Mouse (Mus musculus) megakaryocyte, embryonic 14.5 days (primary cell): Measurements from ENCODE around the gene Rbms3.

Experiments used
- FLI1 ChIP-seq: IDR thresholded peaks from 2 replicates; pipeline ENCODE4 v1.6.1; 2012; ENCODE audit warnings: low read length, inconsistent platforms, mixed read lengths
- GATA1 ChIP-seq: IDR thresholded peaks from 3 replicates; pipeline ENCODE4 v1.6.1; 2012; ENCODE audit warnings: mixed read lengths, low read length, inconsistent platforms, borderline replicate concordance

DNA sequence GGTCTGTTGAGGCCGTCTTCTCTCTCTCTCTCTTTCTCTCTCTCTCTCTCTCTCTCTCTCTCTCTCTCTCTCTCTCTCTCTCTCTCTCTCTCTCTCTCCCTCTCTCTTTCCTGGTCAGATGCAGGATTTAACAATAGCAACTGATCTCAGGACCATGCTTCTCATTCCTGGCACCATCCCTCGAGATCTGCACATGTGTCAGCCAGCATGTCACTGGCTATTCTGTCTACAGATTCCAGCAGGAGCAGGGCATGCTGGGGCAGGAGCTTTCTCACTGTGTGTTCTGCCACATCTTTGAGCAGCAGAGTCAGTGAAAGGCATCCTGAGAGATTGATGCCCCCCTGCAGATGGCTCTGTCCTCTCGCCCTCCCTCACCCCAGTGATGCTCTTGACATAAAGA lies 774.0 kb downstream of the Rbms3 start:
- TF ChIP-seq GATA1 (no peak), FLI1 (no peak)
